Mouse (Mus musculus): ENCODE data around the gene Gpnmb. TPM values are rescaled to one million over a fixed set of nuclear protein-coding genes. Genes with fewer than 3 reads are reported as not detected.

Gene Gpnmb
- polyA plus RNA-seq, 1 experiment from 2014 or later = 114 TPM

- no peak for ATAC-seq
- DNase-seq (ENCODE audit: low read depth, low spot score) = no peak
- ChIA-PET POLR2A (no interaction called here), CTCF (interaction anchor here (3.6 kb wide), 1 partner anchor 14 kb away, joined by 12 read pairs; no protein-coding TSS in a partner anchor)
- in situ Hi-C loops (cut with MboI; ENCODE audit: low pct_unique_long_range_greater_than_20kb) = loop anchor here (5.0 kb wide), 2 partner anchors 152 to 342 kb away; partner anchors contain the start of gene Stk31
- H3K27me3 ChIP-seq = no peaks in the 10 kb centered on the region
- TF ChIP-seq CTCF (IDR thresholded peaks at IDR 0.05) = no peak
These were observed 18.9 kb downstream of the Gpnmb start for GRCm38 (mm10) chr6:49055256-49055733.

- DNase-seq (ENCODE audit: low read depth, low spot score) (no peak), ATAC-seq (no peak)
- in situ Hi-C loops (cut with MboI; ENCODE audit: low pct_unique_long_range_greater_than_20kb) = loop anchor here (5.0 kb wide), 2 partner anchors 151 to 341 kb away; partner anchors contain the start of gene Stk31
- TF ChIP-seq CTCF (IDR thresholded peaks at IDR 0.05) = no peak
- H3K27me3 ChIP-seq = no peaks in the 10 kb centered on the region
- ChIA-PET POLR2A (no interaction called here), CTCF (interaction anchor here (1.0 to 3.6 kb wide), 5 partner anchors 9 to 86 kb away, joined by 3 to 12 read pairs (median 3); no protein-coding TSS in a partner anchor)
These were observed 19.7 kb downstream of the Gpnmb start for GRCm38 (mm10) chr6:49056009-49056408.

- CTCF ChIA-PET = interaction anchor here (0.7 to 3.6 kb wide), 17 partner anchors 8 to 184 kb away, joined by 3 to 12 read pairs (median 3); partner anchors contain the start of gene Gpnmb
- in situ Hi-C loops (cut with MboI; ENCODE audit: low pct_unique_long_range_greater_than_20kb) = loop anchor here (5.0 kb wide), 2 partner anchors 150 to 340 kb away; partner anchors contain the start of gene Stk31
- no peaks in the 10 kb centered on the region for H3K27me3 ChIP-seq
- peak; percentile 91 for TF ChIP-seq CTCF (IDR thresholded peaks at IDR 0.05)
- DNase-seq (ENCODE audit: low read depth, low spot score) (no peak), ATAC-seq (no peak)
- POLR2A ChIA-PET = interaction anchor here (0.7 to 0.9 kb wide), 2 partner anchors 40 to 160 kb away, joined by 3 to 4 read pairs; no protein-coding TSS in a partner anchor
These were observed 21.0 kb downstream of the Gpnmb start for GRCm38 (mm10) chr6:49057053-49058021.

GRCm38 (mm10) chr6:49068361-49068760 is 32.0 kb downstream of the Gpnmb start:
- in situ Hi-C loops (cut with MboI; ENCODE audit: low pct_unique_long_range_greater_than_20kb) = no loop called here
- DNase-seq (ENCODE audit: low read depth, low spot score) (no peak), ATAC-seq (no peak)
- ChIA-PET CTCF (interaction anchor here (2.4 kb wide), 1 partner anchor 11 kb away, joined by 6 read pairs; no protein-coding TSS in a partner anchor), POLR2A (no interaction called here)
- peaks cover 7% of the 10 kb centered on the region for H3K27me3 ChIP-seq
- no peak for TF ChIP-seq CTCF (IDR thresholded peaks at IDR 0.05)

GRCm38 (mm10) chr6:49073304-49074116 is 37.2 kb downstream of the Gpnmb start, which contains the start of gene Malsu1:
Gene Malsu1 (plus strand): TSS chr6:49073795.
- POLR2A ChIA-PET = interaction anchor here (0.6 kb wide), 1 partner anchor 510 kb away, joined by 3 read pairs; no protein-coding TSS in a partner anchor
- no peaks in the 10 kb centered on the region for H3K27me3 ChIP-seq
- ATAC-seq = peak; percentile 88
- TF ChIP-seq CTCF (IDR thresholded peaks at IDR 0.05) = peak; percentile 45
- in situ Hi-C loops (cut with MboI; ENCODE audit: low pct_unique_long_range_greater_than_20kb) = no loop called here
- CTCF ChIA-PET = interaction anchor here (0.7 to 0.9 kb wide), 2 partner anchors 10 to 16 kb away, joined by 3 read pairs; no protein-coding TSS in a partner anchor
- DNase-seq (ENCODE audit: low read depth, low spot score) = peak; percentile 67

- ChIA-PET POLR2A (interaction anchor here (0.6 kb wide), 1 partner anchor 509 kb away, joined by 3 read pairs; no protein-coding TSS in a partner anchor), CTCF (interaction anchor here (0.7 to 0.9 kb wide), 2 partner anchors 10 to 16 kb away, joined by 3 read pairs; no protein-coding TSS in a partner anchor)
- no peak for TF ChIP-seq CTCF (IDR thresholded peaks at IDR 0.05)
- H3K27me3 ChIP-seq = no peaks in the 10 kb centered on the region
- in situ Hi-C loops (cut with MboI; ENCODE audit: low pct_unique_long_range_greater_than_20kb) = no loop called here
- DNase-seq (ENCODE audit: low read depth, low spot score) (no peak), ATAC-seq (no peak)
These were observed 37.8 kb downstream of the Gpnmb start for GRCm38 (mm10) chr6:49074117-49074490.

- ATAC-seq (no peak), DNase-seq (ENCODE audit: low read depth, low spot score) (no peak)
- in situ Hi-C loops (cut with MboI; ENCODE audit: low pct_unique_long_range_greater_than_20kb) = no loop called here
- ChIA-PET POLR2A (no interaction called here), CTCF (interaction anchor here (1.3 kb wide), 1 partner anchor 13 kb away, joined by 4 read pairs; no protein-coding TSS in a partner anchor)
- TF ChIP-seq CTCF (IDR thresholded peaks at IDR 0.05) = no peak
- no peaks in the 10 kb centered on the region for H3K27me3 ChIP-seq
These were observed 41.5 kb downstream of the Gpnmb start for GRCm38 (mm10) chr6:49077894-49078293.

- no peak for TF ChIP-seq CTCF (IDR thresholded peaks at IDR 0.05)
- ChIA-PET POLR2A (no interaction called here), CTCF (interaction anchor here (1.3 to 1.5 kb wide), 2 partner anchors 10 to 11 kb away, joined by 3 to 4 read pairs; no protein-coding TSS in a partner anchor)
- no peaks in the 10 kb centered on the region for H3K27me3 ChIP-seq
- in situ Hi-C loops (cut with MboI; ENCODE audit: low pct_unique_long_range_greater_than_20kb) = no loop called here
- no peak for DNase-seq (ENCODE audit: low read depth, low spot score)
- no peak for ATAC-seq
These were observed 43.0 kb downstream of the Gpnmb start for GRCm38 (mm10) chr6:49079313-49079712.

GRCm38 (mm10) chr6:49083008-49083407 is 46.7 kb downstream of the Gpnmb start:
- TF ChIP-seq CTCF (IDR thresholded peaks at IDR 0.05) = no peak
- ChIA-PET CTCF (interaction anchor here (0.8 kb wide), 1 partner anchor 23 kb away, joined by 3 read pairs; no protein-coding TSS in a partner anchor), POLR2A (no interaction called here)
- ATAC-seq (no peak), DNase-seq (ENCODE audit: low read depth, low spot score) (no peak)
- in situ Hi-C loops (cut with MboI; ENCODE audit: low pct_unique_long_range_greater_than_20kb) = no loop called here
- no peaks in the 10 kb centered on the region for H3K27me3 ChIP-seq

All from Patski (cell line).